Mouse (Mus musculus) cerebellum, adult 11-12 months (tissue): ENCODE data around the gene Trpv2.

Experiments
- DNase-seq: peaks from one replicate; pipeline ENCODE4 v3.0.0; 2022

The Trpv2 gene

DNA sequence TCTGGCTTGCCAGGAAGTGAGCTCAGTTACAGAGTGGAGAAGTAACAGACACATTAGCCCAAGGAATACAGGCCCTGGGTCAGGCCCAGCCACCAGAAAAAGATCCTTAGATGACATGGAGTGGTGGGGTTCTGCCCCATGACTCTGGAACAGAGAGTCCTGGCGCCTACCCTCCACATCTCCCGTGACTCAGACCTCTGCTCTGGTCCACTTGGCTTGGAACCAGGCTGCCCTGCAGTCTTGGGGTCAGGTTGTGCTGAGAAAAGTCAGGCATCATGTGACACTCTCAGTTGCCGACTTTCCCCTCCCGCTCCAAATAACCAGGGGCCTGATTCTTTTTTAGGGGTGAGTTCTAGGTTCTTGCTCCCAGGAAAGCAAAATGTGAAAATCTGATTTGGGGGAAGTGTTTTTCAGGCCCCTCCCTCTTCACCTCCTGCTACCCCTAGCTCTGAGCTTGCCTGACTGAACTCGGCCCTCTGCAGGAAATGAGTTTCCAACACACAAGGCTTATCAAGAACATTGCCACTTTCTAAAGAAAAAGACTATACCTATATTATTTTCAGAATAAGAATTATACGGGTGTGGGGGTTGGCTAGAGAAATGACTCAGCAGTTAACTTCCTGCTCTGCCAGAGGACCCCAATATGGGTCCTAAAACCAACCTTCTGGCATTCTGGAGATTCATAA lies 15.2 kb upstream of the Trpv2 start:
- DNase-seq, result no peak

DNA sequence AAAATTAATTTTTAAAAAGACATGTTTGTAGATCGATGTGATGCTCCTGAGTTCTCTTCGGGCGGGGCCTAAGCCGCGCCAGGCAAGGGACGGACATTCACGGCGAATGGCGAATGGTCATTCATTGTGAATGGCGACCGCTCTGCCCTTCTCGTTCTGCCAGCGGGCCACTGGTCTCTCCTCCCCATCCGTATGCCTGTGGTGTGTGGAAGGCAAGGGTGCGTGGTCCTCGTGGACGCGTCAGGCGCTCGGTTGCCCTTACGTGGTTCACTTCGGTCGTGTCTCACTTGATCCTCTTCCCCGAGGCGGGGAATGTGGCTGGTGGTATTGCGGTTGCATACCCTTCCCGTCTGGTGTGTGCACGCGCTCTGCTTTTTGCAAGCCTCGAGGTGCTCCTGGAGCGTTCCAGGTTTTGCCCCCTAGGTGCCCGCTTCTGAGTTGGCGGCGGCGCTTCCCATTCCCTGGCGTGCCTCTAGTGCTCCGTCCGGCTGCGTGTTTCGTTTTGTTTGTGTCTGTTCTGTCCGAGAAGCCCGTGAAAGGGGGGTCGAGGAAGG lies 13.7 kb upstream of the Trpv2 start:
- DNase-seq, result no peak

DNA sequence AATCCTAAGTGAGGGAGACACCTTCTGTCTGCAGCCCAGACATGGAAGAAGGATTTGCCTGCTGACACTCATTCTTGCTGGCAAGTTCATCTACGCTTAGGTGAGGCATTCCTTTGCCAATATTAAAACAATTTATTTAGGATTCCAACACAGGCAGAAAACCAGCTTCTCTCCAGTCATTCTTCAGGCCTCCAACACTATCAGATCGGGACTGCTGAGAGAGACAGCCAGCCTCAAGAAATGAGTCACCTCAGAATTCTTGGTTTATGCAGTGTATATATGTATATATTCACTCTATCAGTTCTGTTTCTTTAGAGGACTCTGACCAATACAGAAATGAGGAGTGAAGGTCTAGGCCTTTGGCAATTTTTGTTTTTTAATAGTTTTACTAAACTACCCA lies 10.7 kb upstream of the Trpv2 start:
- no peak for DNase-seq

DNA sequence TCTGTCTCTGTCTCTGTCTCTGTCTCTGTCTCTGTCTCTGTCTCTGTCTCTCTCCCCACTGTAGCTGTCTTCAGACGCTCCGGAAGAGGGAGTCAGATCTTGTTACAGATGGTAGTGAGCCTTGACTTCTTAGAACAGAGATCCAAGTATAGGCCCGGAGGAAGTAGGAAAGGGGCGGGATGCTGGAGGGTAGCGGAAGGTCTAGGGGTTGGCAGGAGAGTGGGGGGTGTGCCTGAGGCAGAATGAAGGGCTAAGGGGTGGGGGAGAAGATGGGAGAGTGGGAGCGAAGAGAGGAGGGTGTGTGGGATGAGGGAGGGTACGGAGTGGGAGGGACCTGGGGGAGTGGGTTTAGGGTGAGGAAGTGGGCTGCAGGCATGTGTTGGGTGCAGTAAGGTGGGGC lies 8.5 kb upstream of the Trpv2 start:
- no peak for DNase-seq

GRCm38 (mm10) chr11:62566211-62566610 lies 8.1 kb upstream of the Trpv2 start:
- no peak for DNase-seq

- no peak for DNase-seq
Observed at GRCm38 (mm10) chr11:62568300-62568699, 6.0 kb upstream of the Trpv2 start.

- DNase-seq, result no peak
Observed at GRCm38 (mm10) chr11:62574703-62575085, 408 bp downstream of the Trpv2 start.

GRCm38 (mm10) chr11:62575297-62575658 lies 992 bp downstream of the Trpv2 start:
- peak; percentile 84 for DNase-seq

DNA sequence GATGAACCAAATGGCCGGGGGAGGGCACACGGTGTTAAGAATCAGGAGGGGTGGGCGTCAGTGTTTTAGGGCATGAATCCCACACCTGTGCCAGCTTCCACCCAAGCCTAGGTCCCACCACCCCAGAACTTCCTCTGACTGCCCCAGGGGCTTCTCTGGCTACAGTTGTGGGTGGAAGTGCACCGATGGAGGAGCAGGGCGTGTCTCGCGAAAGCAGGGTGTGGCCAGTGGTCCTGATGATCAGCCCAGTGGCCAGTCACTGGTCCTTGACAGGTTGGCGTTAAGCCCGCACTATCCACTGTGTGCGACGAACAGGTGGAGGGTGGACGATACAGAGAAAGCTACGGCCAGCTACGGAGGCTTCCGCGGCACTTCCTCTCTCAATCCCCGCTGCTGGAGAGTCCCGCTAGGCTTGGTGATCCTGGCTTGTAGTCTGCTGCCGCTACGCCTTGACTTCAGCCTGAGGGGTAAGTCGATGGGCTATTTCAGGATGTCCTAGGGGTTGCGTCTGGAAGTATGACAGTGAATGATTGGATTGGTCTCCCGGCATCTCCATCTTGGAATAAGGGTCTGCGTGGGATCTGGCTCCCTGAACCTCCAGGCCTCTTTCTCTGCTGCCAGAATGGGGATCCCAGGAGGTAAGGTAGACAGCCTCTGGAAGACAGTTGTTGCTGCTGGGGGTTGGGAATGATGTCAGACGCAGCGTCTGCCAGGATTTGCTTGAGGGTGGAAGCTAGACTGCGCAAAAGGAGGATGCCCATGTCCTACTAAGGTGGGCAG lies 1.6 kb downstream of the Trpv2 start:
- DNase-seq, result peak; percentile 85

DNA sequence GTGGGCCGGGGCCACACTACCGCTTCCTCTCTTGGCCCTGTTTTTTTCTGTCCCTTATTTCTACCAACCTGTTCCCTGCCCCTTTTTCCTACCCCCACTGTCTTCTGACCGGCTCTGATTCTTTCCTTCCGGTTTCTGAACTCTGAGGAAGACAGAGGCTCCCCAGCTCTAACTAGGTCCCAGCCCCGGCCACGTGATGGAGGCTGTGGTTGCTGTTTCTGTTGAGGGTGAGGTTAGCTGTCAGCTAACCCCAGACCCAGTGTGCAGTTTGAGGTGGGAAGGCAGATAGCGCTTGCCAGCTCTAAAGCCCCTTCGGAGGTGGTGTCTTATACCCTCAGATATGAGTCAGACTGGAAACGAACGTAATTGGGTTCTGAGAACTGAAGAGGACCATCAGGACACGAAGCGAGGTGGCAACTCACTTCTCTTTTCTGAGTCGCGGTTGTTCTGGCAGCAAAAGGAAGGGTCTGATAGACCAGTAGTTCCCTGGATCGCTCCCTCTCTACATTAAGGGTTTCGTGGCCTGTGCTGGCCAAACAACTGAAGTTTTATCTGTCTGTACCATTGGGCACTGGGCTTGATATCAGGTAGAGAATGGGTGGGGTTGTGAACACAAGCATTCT lies 2.4 kb downstream of the Trpv2 start:
- DNase-seq, result peak; percentile 32

- DNase-seq, result no peak
Observed at GRCm38 (mm10) chr11:62583031-62583430, 8.7 kb downstream of the Trpv2 start.

GRCm38 (mm10) chr11:62584671-62585206 lies 10.5 kb downstream of the Trpv2 start:
- no peak for DNase-seq

- DNase-seq, result no peak
Observed at GRCm38 (mm10) chr11:62587034-62587433, 12.7 kb downstream of the Trpv2 start.

GRCm38 (mm10) chr11:62589391-62589790 lies 15.1 kb downstream of the Trpv2 start:
- no peak for DNase-seq

GRCm38 (mm10) chr11:62591026-62591425 lies 16.7 kb downstream of the Trpv2 start:
- peak; percentile 80 for DNase-seq

DNA sequence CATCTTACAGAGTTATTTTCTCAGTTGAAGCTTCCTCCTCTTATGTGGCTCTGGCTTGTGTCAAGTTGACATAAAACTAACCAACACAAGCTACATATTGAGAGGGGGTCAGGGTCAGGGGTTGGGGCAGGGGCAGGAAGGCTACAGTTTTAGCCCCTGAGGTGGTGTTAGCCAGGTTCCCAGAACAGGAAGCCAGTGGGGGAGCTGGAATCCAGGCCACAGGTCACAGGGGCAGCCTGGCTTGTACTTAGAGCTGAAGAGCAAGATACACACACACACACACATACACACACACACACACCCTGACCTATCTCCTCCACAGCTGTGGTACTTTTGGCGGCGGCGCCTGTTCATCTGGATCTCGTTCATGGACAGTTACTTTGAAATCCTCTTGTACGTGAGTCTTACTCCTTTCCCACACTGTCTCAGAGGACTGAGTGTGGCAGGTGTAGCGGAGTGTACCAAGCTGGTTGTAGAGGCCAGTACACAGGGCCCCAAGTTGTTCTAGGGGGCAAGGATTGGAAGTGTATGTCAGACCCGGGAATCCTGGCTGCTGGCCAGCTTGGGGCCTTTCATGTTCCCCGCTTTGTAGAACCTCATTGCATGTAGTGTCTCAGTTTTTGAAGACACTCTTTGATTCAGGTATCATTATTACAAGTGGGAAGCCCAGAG lies 17.8 kb downstream of the Trpv2 start:
- DNase-seq, result no peak

DNA sequence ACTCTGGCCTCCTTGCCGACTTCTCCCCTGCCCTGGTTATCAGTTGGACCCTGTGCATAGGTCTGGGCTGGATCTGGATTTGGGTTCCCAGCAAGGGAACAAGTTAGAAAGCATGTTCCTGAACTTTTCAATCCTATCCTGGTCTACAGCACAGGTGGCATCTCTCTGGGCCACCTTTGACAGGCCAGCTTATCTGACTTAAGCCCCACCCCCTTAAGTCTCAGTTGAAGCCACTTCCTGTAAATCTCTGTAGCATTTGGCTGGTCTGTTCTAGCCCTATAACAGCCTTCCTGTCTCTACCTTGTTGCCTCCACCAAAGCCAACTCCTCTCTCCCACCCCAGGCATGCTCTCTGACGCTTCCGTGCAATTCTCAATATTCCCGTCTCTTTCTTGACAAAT lies 24.3 kb downstream of the Trpv2 start:
- DNase-seq, result no peak

DNA sequence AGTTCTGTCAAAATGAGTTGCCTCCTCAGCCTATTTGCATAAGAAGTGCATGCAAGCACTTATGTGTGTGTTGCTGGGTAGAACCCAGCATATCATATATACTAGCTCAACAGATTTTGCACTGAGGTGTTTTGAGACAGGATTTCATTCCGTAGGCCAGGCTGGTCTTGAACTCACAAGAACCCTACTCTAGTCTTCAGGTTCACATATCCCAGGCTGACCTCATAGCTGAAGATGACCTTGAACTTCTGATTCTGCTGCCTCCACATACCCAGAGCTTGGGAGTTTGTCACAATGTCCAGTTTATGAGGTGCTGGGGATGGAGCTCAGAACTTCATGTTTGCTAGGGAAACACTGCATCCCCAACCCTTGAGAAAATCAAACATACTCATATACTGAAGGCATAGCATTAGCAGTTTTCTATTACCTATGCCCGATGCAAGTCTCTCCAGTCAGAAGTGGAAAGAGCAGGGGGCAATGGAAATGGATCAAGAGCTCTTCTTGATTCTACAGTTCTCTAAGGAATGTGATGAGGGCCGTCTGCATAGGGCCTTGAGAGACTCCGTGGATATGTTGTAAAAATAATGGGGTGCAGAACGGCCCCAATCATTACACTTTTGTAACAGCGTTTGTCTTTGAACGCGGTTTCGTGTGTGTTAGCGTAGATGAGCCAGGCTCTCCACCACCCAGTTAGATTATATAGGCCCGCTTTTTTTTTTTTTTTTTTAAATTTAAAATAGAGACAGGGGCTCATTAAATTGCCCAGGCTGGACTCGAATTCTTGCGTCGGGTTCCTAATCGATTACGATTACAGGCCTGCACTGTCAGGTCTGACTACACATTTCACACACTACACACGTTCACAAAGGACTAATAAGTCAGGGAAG lies 27.7 kb downstream of the Trpv2 start:
- peak; percentile 45 for DNase-seq

GRCm38 (mm10) chr11:62602619-62603311 lies 28.5 kb downstream of the Trpv2 start:
- peak; percentile 98 for DNase-seq

GRCm38 (mm10) chr11:62603312-62604056 lies 29.2 kb downstream of the Trpv2 start:
- peak; percentile 56 for DNase-seq
